Mouse (Mus musculus): ENCODE measurements around the gene Mul1.

- no peak for TF ChIP-seq CTCF (IDR thresholded peaks at IDR 0.05; ENCODE audit: borderline replicate concordance, insufficient read depth, low read depth, low read length)
- TF ChIP-seq POLR2A (IDR thresholded peaks at IDR 0.05; ENCODE audit: borderline replicate concordance, insufficient read depth, low read length) = no peak
Measured at GRCm38 (mm10) chr4:138467451-138467850, 33.0 kb downstream of the Mul1 start.
